27 mouse cellular contexts compared by ENCODE assay signal in genomic region chr6:24416056-24416455, GRCm38 (mm10).
DNase-seq lines count a peak whose midpoint lies in the region; ATAC-seq lines count a peak whose summit lies in the region.
"Had no signal": no experiment of that assay in that cellular context is flagged by ENCODE, and none has a peak within 500 bp of the region (broad histone marks: within the 10 kb centered on the region; RNA-seq: fewer than 3 reads in every experiment).

No protein-coding gene starts in this region.

- H3K4me2 ChIP-seq in hindbrain, embryonic 14.5 days (replicated peaks) = no peak overlapping the region
- no peak overlapping the region for H3K4me2 ChIP-seq in hindbrain, embryonic 13.5 days
- no peak overlapping the region for H3K4me2 ChIP-seq in forebrain, embryonic 16.5 days (ENCODE audit: low read length)
- H3K4me2 ChIP-seq: forebrain, embryonic 12.5 days; heart, embryonic 11.5 days; hindbrain, embryonic 15.5 days; limb, embryonic 13.5 days; liver, embryonic 11.5 days; lung, embryonic 15.5 days; midbrain, embryonic 11.5 days had no signal

- intact Hi-C loops in heart, postnatal 14 days (cut with DNase I) = no loop called here

- no peak for ATAC-seq in hindbrain, embryonic 14.5 days (ENCODE audit: low FRiP score)
- no peak for ATAC-seq in hindbrain, embryonic 13.5 days (ENCODE audit: low FRiP score)
- ATAC-seq in forebrain, embryonic 16.5 days = no peak
- ATAC-seq: inflammation-experienced regulatory T-cells, adult 6 months; midbrain, embryonic 16.5 days had no signal

- H3K9ac ChIP-seq in hindbrain, embryonic 14.5 days = no peak overlapping the region
- H3K9ac ChIP-seq in hindbrain, embryonic 13.5 days = no peak overlapping the region
- no peak overlapping the region for H3K9ac ChIP-seq in forebrain, embryonic 16.5 days (replicated peaks; ENCODE audit: low read depth, low read length)
- H3K9ac ChIP-seq: forebrain, embryonic 12.5 days; hindbrain, embryonic 15.5 days; limb, embryonic 13.5 days; lung, embryonic 15.5 days had no signal

- H3K36me3 ChIP-seq in hindbrain, embryonic 14.5 days (replicated peaks; ENCODE audit: control insufficient read depth, insufficient read depth) = no peaks in the 10 kb centered on the region
- H3K36me3 ChIP-seq in hindbrain, embryonic 13.5 days = no peaks in the 10 kb centered on the region
- H3K36me3 ChIP-seq in forebrain, embryonic 16.5 days (ENCODE audit: control insufficient read depth, insufficient read depth) = no peaks in the 10 kb centered on the region
- H3K36me3 ChIP-seq: forebrain, embryonic 12.5 days; hindbrain, embryonic 15.5 days; limb, embryonic 13.5 days; lung, embryonic 15.5 days had no signal

- H3K4me3 ChIP-seq in hindbrain, embryonic 14.5 days (replicated peaks; ENCODE audit: low read length) = no peak overlapping the region
- no peak overlapping the region for H3K4me3 ChIP-seq in hindbrain, embryonic 13.5 days
- H3K4me3 ChIP-seq in forebrain, embryonic 16.5 days (replicated peaks; ENCODE audit: low read length) = no peak overlapping the region
- H3K4me3 ChIP-seq: erythroblast, embryonic 14.5 days; forebrain, embryonic 12.5 days; hindbrain, embryonic 15.5 days; limb, embryonic 13.5 days; lung, embryonic 15.5 days had no signal

- no peak overlapping the region for H3K27ac ChIP-seq in hindbrain, embryonic 14.5 days
- no peak overlapping the region for H3K27ac ChIP-seq in hindbrain, embryonic 13.5 days
- H3K27ac ChIP-seq in forebrain, embryonic 16.5 days (ENCODE audit: low read length) = no peak overlapping the region
- H3K27ac ChIP-seq: forebrain, embryonic 12.5 days; hindbrain, embryonic 15.5 days; limb, embryonic 13.5 days; lung, embryonic 15.5 days had no signal

- H3K27me3 ChIP-seq in hindbrain, embryonic 14.5 days (ENCODE audit: control insufficient read depth, insufficient read depth, low read length) = no peaks in the 10 kb centered on the region
- H3K27me3 ChIP-seq in hindbrain, embryonic 13.5 days = no peaks in the 10 kb centered on the region
- no peaks in the 10 kb centered on the region for H3K27me3 ChIP-seq in forebrain, embryonic 16.5 days (replicated peaks; ENCODE audit: control insufficient read depth, insufficient read depth, low read length)
- H3K27me3 ChIP-seq: forebrain, embryonic 12.5 days; hindbrain, embryonic 15.5 days; limb, embryonic 13.5 days; lung, embryonic 15.5 days had no signal

- 82% methylated on average over 11 of the region's 11 CpGs for WGBS in hindbrain, embryonic 14.5 days
- WGBS in hindbrain, embryonic 13.5 days = 88% methylated on average over 11 of the region's 11 CpGs
- 91% methylated on average over 11 of the region's 11 CpGs for whole genome bisulfite sequencing in forebrain, embryonic 16.5 days

- peak; percentile 22 for DNase-seq in hindbrain, embryonic 14.5 days (ENCODE audit: low spot score)
- DNase-seq in brain, adult 2 months (ENCODE audit: low read depth, low spot score) = peak; percentile 62
- DNase-seq in frontal cortex, postnatal 36 days (ENCODE audit: low spot score in 2 of 2) = peak; percentile 8 to 64
- DNase-seq in right cerebral cortex, postnatal 25 days = peak; percentile 25
- DNase-seq in heart, postnatal 14 days = no peak
- DNase-seq: adrenal gland, postnatal 25 days; cerebellum, adult 18-20 months; cerebellum, postnatal 10 days; gastrocnemius, postnatal 25 days; heart, adult 11 months; heart, postnatal 4 days; kidney, adult 11 months; kidney, postnatal 14 days; layer of hippocampus, adult 9-11 months; thymus, postnatal 14 days had no signal

- H3K9me3 ChIP-seq in hindbrain, embryonic 14.5 days (ENCODE audit: control insufficient read depth, low read length) = no peaks in the 10 kb centered on the region
- no peaks in the 10 kb centered on the region for H3K9me3 ChIP-seq in hindbrain, embryonic 13.5 days
- H3K9me3 ChIP-seq in forebrain, embryonic 16.5 days (ENCODE audit: control insufficient read depth, low read length) = no peaks in the 10 kb centered on the region
- H3K9me3 ChIP-seq: forebrain, embryonic 12.5 days; hindbrain, embryonic 15.5 days; limb, embryonic 13.5 days; lung, embryonic 15.5 days had no signal

- no peaks in the 10 kb centered on the region for H3K4me1 ChIP-seq in hindbrain, embryonic 14.5 days (replicated peaks; ENCODE audit: control insufficient read depth, insufficient read depth, low read length)
- H3K4me1 ChIP-seq in hindbrain, embryonic 13.5 days (replicated peaks) = no peaks in the 10 kb centered on the region
- no peaks in the 10 kb centered on the region for H3K4me1 ChIP-seq in forebrain, embryonic 16.5 days (replicated peaks; ENCODE audit: control insufficient read depth, insufficient read depth, low read length)
- H3K4me1 ChIP-seq: forebrain, embryonic 12.5 days; hindbrain, embryonic 15.5 days; limb, embryonic 13.5 days; lung, embryonic 15.5 days had no signal

Comparison
In these comparisons a context has a peak if more than half of its experiments do, and no peak if none do; other contexts are left out.
1. DNase-seq: peak in hindbrain, embryonic 14.5 days (single experiment), brain, adult 2 months (single experiment), frontal cortex, postnatal 36 days (2 of 2) and right cerebral cortex, postnatal 25 days (single experiment); none in heart, postnatal 14 days (0 of 2).